Mouse (Mus musculus): ENCODE results near the gene Eloa. TPM values are rescaled to one million over a fixed set of nuclear protein-coding genes. Genes with fewer than 3 reads are reported as not detected.

The Eloa gene
- polyA plus RNA-seq, 1 experiment from 2014 or later = 42.3 TPM

- ATAC-seq (replicated peaks; ENCODE audit: low FRiP score, low TSS enrichment, low read depth) (no peak), DNase-seq (ENCODE audit: low spot score) (no peak)
- no peaks in the 10 kb centered on the region for H3K4me1 ChIP-seq (replicated peaks; ENCODE audit: control insufficient read depth, insufficient read depth, low read length)
- 88% methylated on average over 2 of the region's 2 CpGs for WGBS
- H3K9me3 ChIP-seq (ENCODE audit: control insufficient read depth, low read length) = no peaks in the 10 kb centered on the region
- H3K27me3 ChIP-seq (replicated peaks; ENCODE audit: control insufficient read depth, insufficient read depth, low read length) = no peaks in the 10 kb centered on the region
- H3K36me3 ChIP-seq (ENCODE audit: control insufficient read depth, insufficient read depth, low read length) = peaks cover 77% of the 10 kb centered on the region
- H3K4me2 ChIP-seq (ENCODE audit: low read length) = no peak overlapping the region
- no peak overlapping the region for H3K27ac ChIP-seq (ENCODE audit: low read depth)
- no peak overlapping the region for H3K9ac ChIP-seq (ENCODE audit: low read length)
- no peak overlapping the region for H3K4me3 ChIP-seq (ENCODE audit: low read depth, low read length)
These were observed 16.6 kb downstream of the Eloa start for GRCm38 (mm10) chr4:136004921-136005320.

GRCm38 (mm10) chr4:136004107-136004675, 17.4 kb downstream of the Eloa start:
- no peak overlapping the region for H3K4me3 ChIP-seq (ENCODE audit: low read depth, low read length)
- no peak for ATAC-seq (replicated peaks; ENCODE audit: low FRiP score, low TSS enrichment, low read depth)
- H3K9me3 ChIP-seq (ENCODE audit: control insufficient read depth, low read length) = no peaks in the 10 kb centered on the region
- H3K27ac ChIP-seq (ENCODE audit: low read depth) = no peak overlapping the region
- no peak overlapping the region for H3K4me2 ChIP-seq (ENCODE audit: low read length)
- DNase-seq (ENCODE audit: low spot score) = no peak
- H3K36me3 ChIP-seq (ENCODE audit: control insufficient read depth, insufficient read depth, low read length) = peaks cover 70% of the 10 kb centered on the region
- 88% methylated on average over 5 of the region's 5 CpGs for WGBS
- H3K27me3 ChIP-seq (replicated peaks; ENCODE audit: control insufficient read depth, insufficient read depth, low read length) = no peaks in the 10 kb centered on the region
- H3K4me1 ChIP-seq (replicated peaks; ENCODE audit: control insufficient read depth, insufficient read depth, low read length) = no peaks in the 10 kb centered on the region
- no peak overlapping the region for H3K9ac ChIP-seq (ENCODE audit: low read length)

- Histone ChIP-seq H3K27me3 (replicated peaks; ENCODE audit: control insufficient read depth, insufficient read depth, low read length) (no peaks in the 10 kb centered on the region), H3K4me1 (replicated peaks; ENCODE audit: control insufficient read depth, insufficient read depth, low read length) (no peaks in the 10 kb centered on the region), H3K9ac (ENCODE audit: low read length) (no peak overlapping the region), H3K4me3 (ENCODE audit: low read depth, low read length) (no peak overlapping the region), H3K9me3 (ENCODE audit: control insufficient read depth, low read length) (no peaks in the 10 kb centered on the region), H3K36me3 (ENCODE audit: control insufficient read depth, insufficient read depth, low read length) (no peaks in the 10 kb centered on the region), H3K4me2 (ENCODE audit: low read length) (no peak overlapping the region), H3K27ac (ENCODE audit: low read depth) (no peak overlapping the region)
- DNase-seq (ENCODE audit: low spot score) = no peak
- ATAC-seq (replicated peaks; ENCODE audit: low FRiP score, low TSS enrichment, low read depth) = no peak
- WGBS = 85% methylated on average over 4 of the region's 4 CpGs
These were observed 26.4 kb downstream of the Eloa start for GRCm38 (mm10) chr4:135995118-135995517.

- no peaks in the 10 kb centered on the region for H3K4me1 ChIP-seq (replicated peaks; ENCODE audit: control insufficient read depth, insufficient read depth, low read length)
- 96% methylated on average over 6 of the region's 6 CpGs for WGBS
These were observed 27.6 kb downstream of the Eloa start for GRCm38 (mm10) chr4:135993941-135994340.

GRCm38 (mm10) chr4:135987714-135988113, 33.8 kb downstream of the Eloa start:
- Histone ChIP-seq H3K27ac (ENCODE audit: low read depth) (peak overlapping the region; percentile 68), H3K36me3 (ENCODE audit: control insufficient read depth, insufficient read depth, low read length) (peaks cover 24% of the 10 kb centered on the region), H3K4me1 (replicated peaks; ENCODE audit: control insufficient read depth, insufficient read depth, low read length) (peaks cover 11% of the 10 kb centered on the region), H3K9me3 (ENCODE audit: control insufficient read depth, low read length) (no peaks in the 10 kb centered on the region), H3K4me2 (ENCODE audit: low read length) (peak overlapping the region; percentile 61), H3K9ac (ENCODE audit: low read length) (peak overlapping the region; percentile 91), H3K4me3 (ENCODE audit: low read depth, low read length) (peak overlapping the region; percentile 96), H3K27me3 (replicated peaks; ENCODE audit: control insufficient read depth, insufficient read depth, low read length) (no peaks in the 10 kb centered on the region)
- ATAC-seq (replicated peaks; ENCODE audit: low FRiP score, low TSS enrichment, low read depth) (no peak), DNase-seq (ENCODE audit: low spot score) (no peak)
- WGBS = 61% methylated on average over 9 of the region's 9 CpGs

More at GRCm38 (mm10) chr4:135993941-135994340, 27.6 kb downstream of the Eloa start:
- Histone ChIP-seq H3K27me3 (replicated peaks; ENCODE audit: control insufficient read depth, insufficient read depth, low read length) (no peaks in the 10 kb centered on the region), H3K27ac (ENCODE audit: low read depth) (no peak overlapping the region), H3K4me2 (ENCODE audit: low read length) (no peak overlapping the region), H3K9me3 (ENCODE audit: control insufficient read depth, low read length) (no peaks in the 10 kb centered on the region), H3K4me3 (ENCODE audit: low read depth, low read length) (no peak overlapping the region), H3K36me3 (ENCODE audit: control insufficient read depth, insufficient read depth, low read length) (no peaks in the 10 kb centered on the region), H3K9ac (ENCODE audit: low read length) (no peak overlapping the region)
- DNase-seq (ENCODE audit: low spot score) = no peak
- ATAC-seq (replicated peaks; ENCODE audit: low FRiP score, low TSS enrichment, low read depth) = no peak

GRCm38 (mm10) chr4:135986943-135987710, 34.4 kb downstream of the Eloa start, which contains the start of gene Pithd1:
TSS of gene Pithd1 (minus strand) at chr4:135987264.
- Histone ChIP-seq H3K9me3 (ENCODE audit: control insufficient read depth, low read length) (no peaks in the 10 kb centered on the region), H3K4me1 (replicated peaks; ENCODE audit: control insufficient read depth, insufficient read depth, low read length) (peaks cover 11% of the 10 kb centered on the region), H3K9ac (ENCODE audit: low read length) (peak within 1 kb of the TSS; percentile 91), H3K4me3 (ENCODE audit: low read depth, low read length) (peak within 1 kb of the TSS; percentile 96), H3K27me3 (replicated peaks; ENCODE audit: control insufficient read depth, insufficient read depth, low read length) (no peaks in the 10 kb centered on the region), H3K36me3 (ENCODE audit: control insufficient read depth, insufficient read depth, low read length) (peaks cover 28% of the 10 kb centered on the region), H3K27ac (ENCODE audit: low read depth) (peak within 1 kb of the TSS; percentile 68), H3K4me2 (ENCODE audit: low read length) (peak within 1 kb of the TSS; percentile 61)
- peak; percentile 95 for DNase-seq (ENCODE audit: low spot score)
- peak; percentile 88 for ATAC-seq (replicated peaks; ENCODE audit: low FRiP score, low TSS enrichment, low read depth)
- under 1% methylated on average over 81 of the region's 81 CpGs for WGBS

- no peaks in the 10 kb centered on the region for H3K27me3 ChIP-seq (replicated peaks; ENCODE audit: control insufficient read depth, insufficient read depth, low read length)
- H3K4me1 ChIP-seq (replicated peaks; ENCODE audit: control insufficient read depth, insufficient read depth, low read length) = peaks cover 11% of the 10 kb centered on the region
- peak overlapping the region; percentile 96 for H3K4me3 ChIP-seq (ENCODE audit: low read depth, low read length)
- H3K4me2 ChIP-seq (ENCODE audit: low read length) = peak overlapping the region; percentile 61
- peak overlapping the region; percentile 91 for H3K9ac ChIP-seq (ENCODE audit: low read length)
- ATAC-seq (replicated peaks; ENCODE audit: low FRiP score, low TSS enrichment, low read depth) = 0 out of 2 replicates have a peak, but pooled peaks have one; percentile 4
- H3K9me3 ChIP-seq (ENCODE audit: control insufficient read depth, low read length) = no peaks in the 10 kb centered on the region
- H3K36me3 ChIP-seq (ENCODE audit: control insufficient read depth, insufficient read depth, low read length) = peaks cover 30% of the 10 kb centered on the region
- DNase-seq (ENCODE audit: low spot score) = peak; percentile 55
- peak overlapping the region; percentile 68; the same call in 1 of the 2 replicates for H3K27ac ChIP-seq (ENCODE audit: low read depth)
- WGBS = 8% methylated on average over 23 of the region's 23 CpGs
These were observed 35.1 kb downstream of the Eloa start for GRCm38 (mm10) chr4:135986301-135986942.

- Histone ChIP-seq H3K36me3 (ENCODE audit: control insufficient read depth, insufficient read depth, low read length) (peaks cover 30% of the 10 kb centered on the region), H3K27me3 (replicated peaks; ENCODE audit: control insufficient read depth, insufficient read depth, low read length) (no peaks in the 10 kb centered on the region), H3K27ac (ENCODE audit: low read depth) (no peak overlapping the region), H3K4me2 (ENCODE audit: low read length) (peak overlapping the region; percentile 61), H3K4me3 (ENCODE audit: low read depth, low read length) (peak overlapping the region; percentile 96), H3K9ac (ENCODE audit: low read length) (peak overlapping the region; percentile 91), H3K9me3 (ENCODE audit: control insufficient read depth, low read length) (no peaks in the 10 kb centered on the region), H3K4me1 (replicated peaks; ENCODE audit: control insufficient read depth, insufficient read depth, low read length) (peaks cover 11% of the 10 kb centered on the region)
- ATAC-seq (replicated peaks; ENCODE audit: low FRiP score, low TSS enrichment, low read depth) = no peak
- no peak for DNase-seq (ENCODE audit: low spot score)
- 85% methylated on average over 7 of the region's 7 CpGs for WGBS
These were observed 35.8 kb downstream of the Eloa start for GRCm38 (mm10) chr4:135985769-135986168.
